Mouse (Mus musculus) adrenal gland, postnatal 14 days (tissue): Measurements from ENCODE around the gene Col19a1. TPM values are rescaled to one million over a fixed set of nuclear protein-coding genes. Genes with fewer than 3 reads are reported as not detected.
A peak's percentile ranks its signal among the peaks of the same experiment; 100 is the strongest.

Source experiments
- DNase-seq: peaks from one replicate; pipeline ENCODE4 v3.0.0; 2021; ENCODE audit warnings: mixed read lengths
- total RNA-seq: library from RNA; stranded (reverse); gene quantifications from 2 replicates; pipeline ENCODE4 v1.2.3, GENCODE M21; 2021

Col19a1 gene
- total RNA-seq, 1 experiment from 2014 or later: not detected

DNA sequence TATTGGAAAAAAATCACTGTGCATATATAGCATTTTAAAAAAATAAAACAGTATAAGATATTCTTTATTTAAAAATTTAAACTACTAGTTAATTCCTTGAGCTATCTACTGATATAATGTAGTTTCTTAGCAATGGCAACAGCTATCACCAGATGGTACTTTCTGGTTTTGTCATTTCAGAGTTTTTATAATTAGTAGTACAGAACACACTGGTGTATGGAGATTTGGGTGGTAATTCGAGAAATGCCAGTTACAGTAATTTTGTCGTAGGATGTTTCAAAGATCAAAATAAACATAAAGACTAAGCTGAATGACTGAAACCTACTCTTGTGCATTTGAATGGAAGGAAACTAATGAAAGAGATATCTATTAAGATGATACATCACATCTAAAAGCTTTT, 129.3 kb downstream of the Col19a1 start:
- no peak for DNase-seq

DNA sequence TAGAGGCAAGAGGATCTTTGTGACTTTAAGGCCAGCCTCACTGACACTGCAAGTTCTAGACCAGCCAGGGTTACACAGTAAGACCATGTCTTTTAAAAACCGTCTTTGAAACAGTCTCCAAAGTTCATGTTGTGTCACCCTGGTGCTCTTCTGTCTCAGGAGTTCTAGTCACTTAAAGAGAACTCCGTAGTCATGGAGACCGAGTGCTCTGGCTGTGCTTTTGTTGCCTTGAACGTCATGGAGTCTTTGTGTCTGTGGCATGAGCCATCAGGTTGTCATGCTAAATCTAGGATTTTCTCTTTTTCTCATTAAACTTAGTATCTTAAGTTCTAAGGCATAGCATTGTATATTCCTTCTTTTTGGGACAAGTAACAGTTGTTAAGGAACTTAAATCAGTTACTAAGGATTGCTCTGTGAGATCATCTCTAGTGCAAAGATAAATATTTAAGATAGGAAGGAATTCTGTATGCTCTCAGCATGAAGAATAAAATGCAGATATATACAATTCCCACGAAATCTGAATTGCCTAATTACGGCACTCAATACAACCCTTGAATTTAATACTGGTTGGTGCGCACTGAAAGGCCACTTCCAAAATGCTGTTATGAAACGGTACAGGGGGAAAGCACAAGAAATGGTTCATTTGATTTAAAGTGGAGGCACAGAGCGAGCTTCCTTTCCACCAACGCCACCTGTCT, 134.6 kb downstream of the Col19a1 start:
- no peak for DNase-seq

GRCm38 (mm10) chr1:24452159-24452558, 135.1 kb downstream of the Col19a1 start:
- DNase-seq: no peak

GRCm38 (mm10) chr1:24437425-24437824, 149.8 kb downstream of the Col19a1 start:
- DNase-seq: no peak

DNA sequence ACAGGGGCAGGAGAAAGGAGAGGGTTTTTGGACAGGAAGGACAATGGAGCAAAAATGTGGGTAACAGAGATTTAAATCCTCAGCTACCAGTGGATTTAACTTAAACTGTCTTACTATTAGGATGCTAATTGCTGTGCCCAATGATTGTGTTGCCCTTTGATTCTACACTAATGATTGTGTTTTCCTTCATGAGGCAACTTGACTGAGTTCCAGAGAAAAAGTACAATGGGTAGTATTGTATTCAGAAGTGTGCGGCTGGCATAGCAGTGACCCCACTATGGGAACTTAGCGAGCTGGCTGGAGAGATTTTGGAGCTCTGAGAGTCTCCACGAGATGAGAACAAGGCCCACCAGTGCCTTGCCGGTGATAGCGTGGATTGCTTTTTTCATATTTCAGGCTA, 159.0 kb downstream of the Col19a1 start:
- DNase-seq: no peak

- peak; percentile 45 for DNase-seq
These were observed 209.0 kb downstream of the Col19a1 start for GRCm38 (mm10) chr1:24378125-24378821.

- DNase-seq: peak; percentile 41
These were observed 212.4 kb downstream of the Col19a1 start for GRCm38 (mm10) chr1:24374902-24375301.

- no peak for DNase-seq
These were observed 213.6 kb downstream of the Col19a1 start for GRCm38 (mm10) chr1:24373671-24374070.

DNA sequence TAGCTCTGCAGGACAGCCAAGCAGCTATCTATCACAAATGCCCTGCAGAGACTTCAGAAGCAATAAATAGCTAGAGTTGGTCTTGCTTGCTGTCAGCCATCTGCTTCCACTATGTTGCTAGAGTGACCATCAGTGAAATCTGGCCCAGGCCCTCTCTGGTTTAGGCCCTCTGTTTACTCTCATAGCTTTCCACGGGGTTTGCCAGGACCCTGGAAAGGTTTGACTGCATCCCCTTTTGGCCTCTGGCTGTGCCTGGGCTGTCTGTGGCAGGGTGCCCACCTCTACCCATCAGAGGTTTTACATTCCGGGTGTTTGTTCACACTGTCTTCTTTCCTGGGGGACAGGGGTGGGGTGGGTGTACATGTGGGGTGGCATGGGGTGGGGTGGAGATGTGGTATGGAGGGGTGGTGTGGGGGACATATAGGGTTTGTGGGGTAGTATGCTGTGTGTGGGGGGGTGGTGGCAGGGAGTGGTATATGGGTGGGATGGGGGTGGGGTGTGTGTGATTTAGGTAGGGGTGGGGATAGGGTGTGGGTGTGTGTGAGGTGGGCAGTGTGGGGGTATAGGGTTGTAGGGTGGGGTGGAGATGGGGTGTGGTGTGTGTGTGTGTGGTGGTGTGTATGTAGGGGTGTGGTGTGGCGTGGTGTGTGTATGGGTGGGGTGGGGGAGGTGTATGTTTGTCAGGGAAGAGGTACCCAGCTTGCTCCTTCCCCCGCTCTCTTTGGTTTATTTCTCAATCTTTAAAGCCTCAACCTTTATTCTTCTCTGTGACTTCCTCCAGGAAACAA, 214.6 kb downstream of the Col19a1 start:
- no peak for DNase-seq

DNA sequence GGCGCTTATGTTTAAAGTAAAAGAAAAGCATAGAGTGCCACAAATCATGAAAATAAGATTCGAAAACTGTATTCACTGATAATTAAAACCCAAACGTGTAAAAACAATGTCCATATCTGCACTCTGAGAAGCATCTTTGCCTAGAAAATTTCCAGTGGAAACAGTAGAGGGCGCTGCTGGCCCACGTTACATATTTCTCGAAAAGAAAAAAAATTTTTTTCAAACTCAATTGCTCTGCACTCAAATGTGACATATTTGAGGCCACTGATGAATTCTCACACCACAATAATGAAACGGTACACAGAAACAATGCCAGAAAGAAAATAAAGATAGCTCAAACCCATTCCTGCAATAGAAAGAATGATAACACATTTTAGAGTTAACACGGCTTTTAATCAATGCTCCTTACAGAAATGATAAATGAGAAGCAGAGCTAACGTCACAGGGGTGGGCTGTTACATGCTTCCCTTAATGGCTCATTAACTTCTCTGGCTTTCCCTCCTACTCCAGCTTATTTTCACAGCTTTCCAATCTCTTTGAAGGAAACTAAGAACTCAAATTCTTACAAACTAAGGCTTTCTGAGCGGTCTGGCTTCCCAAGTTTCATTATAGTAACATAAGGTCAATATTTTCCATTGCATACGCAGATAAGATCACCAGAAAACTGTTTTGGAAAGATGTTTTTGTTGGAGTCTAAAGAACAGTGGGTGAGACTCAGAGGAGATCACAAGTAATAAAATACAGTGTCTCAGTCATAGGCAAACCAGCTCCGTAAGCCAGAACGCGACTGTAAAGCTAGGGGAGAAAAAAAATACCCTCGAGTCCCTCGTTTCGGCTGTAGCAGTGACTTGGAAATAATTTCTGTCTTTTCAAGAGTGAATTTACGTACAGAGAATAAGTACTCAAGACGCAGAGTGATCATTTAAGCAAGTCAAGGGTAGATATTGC, 219.4 kb downstream of the Col19a1 start:
- DNase-seq: peak; percentile 32

DNA sequence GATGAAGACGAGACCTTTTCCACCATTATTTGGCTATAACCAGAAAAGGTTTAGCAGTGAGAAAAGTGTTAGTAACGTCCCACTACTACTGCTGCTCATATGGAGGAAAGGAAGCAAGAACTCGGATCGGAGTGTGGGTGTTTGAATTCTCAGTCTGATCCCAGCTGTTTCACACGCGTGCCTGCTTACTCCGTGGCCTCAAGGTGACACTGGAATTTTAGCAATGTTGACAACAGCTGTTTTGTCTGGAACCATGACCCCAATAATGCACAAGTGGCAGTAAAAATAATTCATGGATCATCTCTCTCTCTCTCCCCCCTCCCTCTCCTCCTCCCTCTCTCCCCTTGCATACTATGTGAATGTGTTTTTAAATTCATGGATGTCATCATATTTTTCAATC, 222.5 kb downstream of the Col19a1 start:
- no peak for DNase-seq

- no peak for DNase-seq
These were observed 225.2 kb downstream of the Col19a1 start for GRCm38 (mm10) chr1:24361990-24362635.

- no peak for DNase-seq
These were observed 237.6 kb downstream of the Col19a1 start for GRCm38 (mm10) chr1:24349462-24350217.

DNA sequence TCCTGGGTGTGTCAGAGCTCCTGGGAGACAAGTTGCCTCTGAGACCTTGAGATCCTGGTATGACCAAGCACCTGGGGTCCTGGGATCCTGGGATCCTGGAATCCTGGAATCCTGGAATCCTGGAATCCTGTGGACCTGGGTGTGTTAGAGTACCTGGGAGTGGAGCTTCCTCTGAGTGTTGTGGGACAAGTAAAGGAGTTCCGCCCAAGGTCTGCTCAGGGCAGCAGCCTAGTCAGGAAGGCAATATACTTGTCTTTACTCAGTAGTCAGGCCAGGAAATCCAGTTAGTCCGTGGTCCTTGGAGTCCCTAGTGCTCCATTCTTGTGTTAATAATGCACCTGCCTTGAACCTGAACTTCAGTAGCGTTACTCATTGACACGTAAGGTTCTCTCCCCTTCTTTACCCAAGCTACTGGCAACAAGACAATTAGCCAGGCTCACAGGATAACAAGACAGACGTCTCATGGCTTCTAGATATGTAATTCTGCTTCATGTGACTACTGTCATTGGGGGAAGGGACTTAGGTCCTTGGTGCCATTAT, 239.6 kb downstream of the Col19a1 start:
- no peak for DNase-seq

- no peak for DNase-seq
These were observed 249.6 kb downstream of the Col19a1 start for GRCm38 (mm10) chr1:24337556-24338275.

DNA sequence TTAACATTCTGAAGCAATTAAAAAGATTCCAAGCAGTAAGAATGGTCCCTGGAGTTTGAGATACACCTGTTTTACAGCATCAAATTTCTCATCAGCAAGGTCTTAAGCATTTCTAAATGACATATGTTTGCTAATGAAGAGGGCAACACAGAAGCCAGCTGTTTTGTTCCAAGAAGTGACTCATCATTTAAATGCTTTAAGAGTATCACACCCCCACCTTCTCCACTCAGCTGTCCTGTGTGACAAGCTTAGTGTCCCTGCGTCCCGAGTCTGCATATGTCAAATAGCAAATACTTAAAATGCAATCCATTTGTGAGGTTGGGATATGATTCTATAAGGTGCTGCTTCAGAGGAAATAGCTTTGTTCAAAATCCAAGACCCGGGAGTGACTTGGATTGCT, 251.2 kb downstream of the Col19a1 start:
- DNase-seq: no peak

DNA sequence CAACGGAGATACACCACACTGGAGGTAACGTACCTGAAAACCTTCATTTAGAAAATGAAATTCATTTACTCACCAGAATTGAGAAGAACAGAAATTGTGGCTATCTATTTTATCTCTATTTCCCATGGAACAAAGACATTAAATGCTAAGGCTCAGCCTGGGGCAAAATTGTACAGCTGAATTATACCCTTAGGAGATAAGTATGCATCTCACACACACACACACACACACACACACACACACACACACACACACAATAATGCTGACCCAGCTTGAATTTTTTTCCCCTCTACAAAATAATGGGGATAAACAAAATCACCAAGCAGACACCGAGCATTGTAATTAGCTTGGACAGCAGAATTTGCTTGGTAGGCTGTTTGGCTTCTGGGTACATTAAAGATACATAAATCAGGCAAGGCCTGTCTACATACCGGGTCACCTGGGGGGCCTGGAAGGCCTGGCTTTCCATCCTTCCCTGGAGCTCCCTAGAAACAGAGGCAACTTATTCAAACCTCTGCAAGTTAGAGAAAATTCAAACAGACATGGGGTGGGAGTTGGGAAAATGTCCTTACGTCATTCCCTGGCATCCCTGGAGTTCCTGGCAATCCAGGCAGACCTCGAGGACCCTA, 270.2 kb downstream of the Col19a1 start:
- no peak for DNase-seq

GRCm38 (mm10) chr1:24316490-24316889, 270.8 kb downstream of the Col19a1 start:
- no peak for DNase-seq

DNA sequence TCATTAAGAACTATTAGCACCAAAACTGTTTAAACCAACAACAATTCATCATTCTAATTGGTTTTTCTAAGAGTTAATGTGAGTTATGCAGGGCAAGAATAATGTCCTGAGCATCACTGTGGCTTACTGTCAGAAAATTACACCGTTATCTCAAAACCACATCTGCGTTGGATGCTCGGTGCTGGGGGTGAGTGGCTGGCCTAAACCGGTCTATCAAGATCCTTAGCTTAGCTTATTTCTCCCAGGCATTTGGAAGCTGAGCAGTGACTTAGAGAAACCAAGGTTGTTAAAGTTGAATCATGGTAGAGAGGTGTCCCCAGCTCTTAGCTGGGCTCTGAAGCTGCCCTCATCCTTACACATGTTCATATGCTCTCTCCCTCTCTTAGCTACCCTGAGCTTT, 276.4 kb downstream of the Col19a1 start:
- no peak for DNase-seq
